Mouse (Mus musculus) heart, adult 2 months (tissue): Measurements from ENCODE around the gene Selenop.

Experiments used
- CTCF ChIP-seq: fragments of 200-600 bp; IDR thresholded peaks from 2 replicates; pipeline ENCODE4 v1.8.1; 2022; ENCODE audit warnings: antibody characterized with exemption, mild to moderate bottlenecking, moderate library complexity
- POLR2A ChIP-seq: fragments of 200-500 bp; IDR thresholded peaks from 2 replicates; pipeline ENCODE4 v1.6.1; 2011; ENCODE audit warnings: mild to moderate bottlenecking, low read depth, low read length, control low read depth; ENCODE audit not compliant: insufficient read depth

DNA sequence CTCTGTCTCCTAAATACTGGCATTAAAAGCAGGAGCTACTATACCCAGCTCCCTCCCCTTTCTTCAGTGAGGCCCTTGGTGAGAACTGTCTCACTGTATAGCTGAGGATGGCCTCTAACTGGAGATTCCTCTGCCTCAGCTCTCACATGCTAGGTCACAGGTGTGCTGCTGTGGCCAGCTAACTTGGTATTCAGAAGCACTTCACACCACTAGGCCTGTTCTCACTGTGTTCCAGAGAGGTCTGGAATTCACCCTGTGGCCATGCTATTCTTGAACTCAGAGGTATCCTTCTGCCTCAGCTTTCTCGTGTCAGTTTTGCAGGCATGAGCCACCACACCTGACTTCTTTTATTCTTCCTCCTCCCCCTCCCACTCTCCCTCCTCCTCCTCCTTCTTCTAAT, 4.8 kb downstream of the Selenop start:
- no peak for TF ChIP-seq POLR2A
- TF ChIP-seq CTCF = no peak
